Mouse (Mus musculus): Measurements from ENCODE around the gene Ccdc61. TPM values are rescaled to one million over a fixed set of nuclear protein-coding genes. Genes with fewer than 3 reads are reported as not detected.
A peak's percentile ranks its signal among the peaks of the same experiment; 100 is the strongest.

Ccdc61 gene
- polyA plus RNA-seq, 1 experiment from 2014 or later: 38.7 TPM

DNA sequence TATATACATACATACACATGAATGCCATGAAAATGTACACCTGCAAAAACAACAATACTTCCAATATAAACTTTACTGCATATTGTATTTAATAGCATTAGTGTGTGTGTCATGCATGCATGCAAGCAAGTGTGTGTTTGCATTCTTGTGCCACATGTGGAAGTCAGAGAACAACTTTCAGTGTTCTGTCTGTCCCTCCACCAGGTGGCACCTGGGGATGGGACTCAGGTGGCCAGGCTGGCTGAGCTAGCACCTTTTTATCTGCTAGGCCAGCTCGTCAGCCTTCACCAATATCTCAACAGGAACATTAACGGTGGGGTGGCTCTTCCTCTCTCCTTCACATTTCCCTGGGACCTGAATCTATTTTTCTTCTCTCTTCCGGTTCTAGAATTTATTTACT, 7.7 kb downstream of the Ccdc61 start:
- Histone ChIP-seq H3K36me3 (peaks cover 23% of the 10 kb centered on the region; the same call in 1 of the 2 replicates), H3K9me3 (no peaks in the 10 kb centered on the region), H3K4me1 (no peaks in the 10 kb centered on the region), H3K27me3 (no peaks in the 10 kb centered on the region), H3K4me2 (replicated peaks) (no peak overlapping the region), H3K9ac (replicated peaks) (no peak overlapping the region), H3K27ac (replicated peaks) (no peak overlapping the region), H3K4me3 (no peak overlapping the region)
- no peak for ATAC-seq (ENCODE audit: low FRiP score, low read depth)
- WGBS: 82% methylated on average over 3 of the region's 3 CpGs

DNA sequence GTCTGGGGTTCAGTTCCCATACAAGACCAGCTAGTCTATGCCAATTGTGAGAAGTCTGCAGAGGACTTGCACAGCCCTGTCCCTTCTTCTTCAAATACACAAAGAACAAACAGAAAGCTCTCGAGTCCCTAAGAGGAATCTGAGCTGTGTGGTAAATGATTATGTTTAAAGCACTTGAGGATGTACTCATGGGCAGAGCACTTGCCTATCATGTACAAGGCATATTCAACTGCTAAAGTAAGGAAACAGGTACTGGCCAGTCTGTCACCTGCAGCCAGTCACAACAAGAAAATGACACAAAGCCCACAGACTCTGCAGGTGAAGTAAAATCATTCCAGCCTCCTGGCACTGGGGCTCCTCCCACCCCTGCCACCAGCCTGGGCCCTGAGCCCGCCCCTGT, 9.7 kb downstream of the Ccdc61 start:
- H3K27ac ChIP-seq (replicated peaks): no peak overlapping the region
- 90% methylated on average over 2 of the region's 2 CpGs for WGBS
- ATAC-seq (ENCODE audit: low FRiP score, low read depth): no peak
- H3K9ac ChIP-seq (replicated peaks): no peak overlapping the region
- no peak overlapping the region for H3K4me3 ChIP-seq
- H3K36me3 ChIP-seq: peaks cover 23% of the 10 kb centered on the region; the same call in 1 of the 2 replicates
- no peaks in the 10 kb centered on the region for H3K27me3 ChIP-seq
- H3K9me3 ChIP-seq: no peaks in the 10 kb centered on the region
- no peak overlapping the region for H3K4me2 ChIP-seq (replicated peaks)
- peaks cover 7% of the 10 kb centered on the region for H3K4me1 ChIP-seq

DNA sequence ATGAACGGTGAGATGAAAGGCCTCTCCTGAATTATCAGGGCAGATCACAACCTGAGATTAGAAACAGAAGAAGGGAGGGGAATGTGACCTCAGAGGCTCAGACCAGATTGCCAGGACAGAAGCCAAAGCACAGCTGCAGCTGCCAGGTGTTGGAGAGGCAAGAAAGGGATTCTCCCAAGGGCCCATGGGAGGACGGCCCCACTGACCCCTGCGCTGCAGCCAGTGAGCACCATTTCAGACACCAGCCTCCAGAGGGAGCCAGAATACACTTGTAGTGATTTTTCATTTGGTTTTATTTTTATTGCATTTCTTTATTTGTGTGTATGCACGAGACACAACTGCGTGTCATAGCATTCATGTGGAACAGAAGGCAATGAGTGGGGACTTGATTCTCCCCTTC, 13.7 kb downstream of the Ccdc61 start:
- H3K4me3 ChIP-seq: no peak overlapping the region
- peaks cover 26% of the 10 kb centered on the region for H3K27me3 ChIP-seq
- H3K9ac ChIP-seq (replicated peaks): no peak overlapping the region
- H3K4me2 ChIP-seq (replicated peaks): no peak overlapping the region
- no peak for ATAC-seq (ENCODE audit: low FRiP score, low read depth)
- WGBS: 31% methylated on average over 5 of the region's 5 CpGs
- H3K27ac ChIP-seq (replicated peaks): no peak overlapping the region
- H3K4me1 ChIP-seq: peaks cover 27% of the 10 kb centered on the region
- peaks cover 18% of the 10 kb centered on the region; the same call in 1 of the 2 replicates for H3K36me3 ChIP-seq
- no peaks in the 10 kb centered on the region for H3K9me3 ChIP-seq

DNA sequence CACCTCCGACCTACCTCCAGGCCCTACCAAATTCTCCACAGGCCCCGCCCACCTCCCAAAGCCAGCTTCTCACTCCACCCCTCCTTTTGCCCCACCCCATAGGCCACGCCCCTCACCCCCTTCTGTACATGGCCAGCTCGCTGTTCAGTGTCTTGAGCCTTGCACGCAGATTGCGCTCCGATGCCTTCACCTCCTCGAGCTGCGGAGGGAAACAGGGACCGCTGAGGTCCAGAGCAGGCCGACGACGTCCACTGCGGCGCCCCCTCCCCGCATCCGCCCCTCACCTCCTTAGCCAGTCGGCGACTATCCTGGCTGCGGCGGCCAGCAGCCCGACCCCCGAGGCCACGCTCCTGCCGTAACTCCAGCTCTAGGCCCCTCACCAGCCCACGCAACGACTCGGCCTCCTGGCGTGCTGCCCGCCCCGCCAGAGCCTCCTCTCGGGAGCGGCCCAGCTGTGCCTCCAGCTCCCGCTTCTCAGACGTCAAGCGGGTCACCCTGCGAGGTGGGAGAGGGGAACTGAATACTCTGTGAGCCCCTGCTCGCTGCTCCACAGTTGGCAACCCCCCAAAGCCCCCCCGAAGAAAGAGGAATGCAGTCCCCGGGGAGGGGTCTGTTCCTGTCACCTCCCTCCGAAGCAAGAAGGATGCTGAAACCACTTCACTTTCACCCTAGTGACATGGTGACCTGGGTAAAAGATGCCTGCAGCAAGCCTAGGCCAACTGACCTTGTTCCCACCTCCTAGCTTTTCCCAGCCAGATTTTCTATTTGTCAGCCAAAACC, 16.4 kb downstream of the Ccdc61 start:
- H3K4me3 ChIP-seq: peak overlapping the region; percentile 45
- peaks cover 27% of the 10 kb centered on the region for H3K4me1 ChIP-seq
- H3K9me3 ChIP-seq: no peaks in the 10 kb centered on the region
- H3K27me3 ChIP-seq: peaks cover 26% of the 10 kb centered on the region
- peak overlapping the region; percentile 70 for H3K4me2 ChIP-seq (replicated peaks)
- peak; percentile 27 for ATAC-seq (ENCODE audit: low FRiP score, low read depth)
- 0 out of 2 replicates have a peak, but pooled peaks cover 6% of the 10 kb centered on the region for H3K36me3 ChIP-seq
- peak overlapping the region; percentile 62 for H3K9ac ChIP-seq (replicated peaks)
- 2% methylated on average over 41 of the region's 41 CpGs for WGBS
- no peak overlapping the region for H3K27ac ChIP-seq (replicated peaks)

DNA sequence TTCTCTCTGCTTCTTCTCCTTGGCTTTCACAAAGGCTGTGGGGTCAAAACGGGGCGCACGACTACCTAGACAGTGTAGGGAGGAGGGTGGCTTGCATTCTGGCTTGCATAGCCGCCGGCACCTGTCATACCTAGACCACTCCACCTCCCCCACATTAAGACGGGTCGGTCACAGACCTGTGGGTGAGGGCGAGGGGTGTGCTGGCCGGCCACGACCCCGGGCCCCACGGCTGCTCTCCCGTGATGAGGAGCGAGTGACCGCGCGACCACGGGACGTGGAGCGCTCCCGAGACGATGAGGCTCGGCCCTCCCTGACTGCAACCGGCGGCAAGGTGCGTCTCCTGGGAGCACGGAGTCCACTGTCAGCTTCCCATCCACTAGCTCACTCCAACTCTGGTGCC, 17.2 kb downstream of the Ccdc61 start:
- Histone ChIP-seq H3K27me3 (peaks cover 26% of the 10 kb centered on the region), H3K4me2 (replicated peaks) (peak overlapping the region; percentile 70), H3K4me1 (peaks cover 27% of the 10 kb centered on the region), H3K27ac (replicated peaks) (no peak overlapping the region), H3K36me3 (0 out of 2 replicates have a peak, but pooled peaks cover 3% of the 10 kb centered on the region), H3K4me3 (peak overlapping the region; percentile 45), H3K9me3 (no peaks in the 10 kb centered on the region), H3K9ac (replicated peaks) (no peak overlapping the region)
- 24% methylated on average over 26 of the region's 27 CpGs for WGBS
- ATAC-seq (ENCODE audit: low FRiP score, low read depth): peak; percentile 13

DNA sequence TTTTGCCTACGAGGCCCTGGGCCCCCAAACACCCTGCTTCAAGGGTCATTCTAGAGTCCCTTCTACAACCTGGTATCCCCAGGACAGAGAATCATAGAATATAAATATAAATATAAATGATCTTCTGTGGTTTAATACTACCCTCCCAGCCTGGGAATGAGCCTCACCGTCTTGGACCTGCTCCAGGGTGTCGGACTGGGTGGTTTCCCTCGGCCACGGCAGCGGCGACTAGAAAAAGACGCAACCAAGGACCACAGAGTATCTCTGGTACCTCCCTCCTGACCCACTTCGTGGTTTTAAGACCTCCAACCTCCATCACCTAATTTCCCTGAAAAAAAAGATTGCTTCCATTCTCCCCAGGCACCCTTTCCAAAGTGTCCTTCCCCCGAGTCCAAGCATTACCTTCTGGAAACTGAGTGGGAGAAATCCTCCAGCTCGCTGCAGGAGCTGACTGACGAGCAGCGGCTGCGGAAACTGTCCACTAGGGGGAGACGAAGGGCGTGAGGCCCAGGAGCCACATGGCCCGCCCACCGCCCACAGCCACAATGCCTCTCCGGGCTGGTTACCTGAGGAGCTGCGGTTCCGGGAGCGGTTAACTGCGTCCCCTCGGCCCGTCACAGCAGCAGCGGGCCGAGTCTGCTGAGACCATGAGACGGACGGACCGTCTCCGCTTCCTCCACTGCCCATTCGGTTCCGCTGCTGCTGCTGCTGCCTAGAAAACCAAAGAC, 18.2 kb downstream of the Ccdc61 start:
- peak; percentile 67 for ATAC-seq (ENCODE audit: low FRiP score, low read depth)
- Histone ChIP-seq H3K27me3 (peaks cover 26% of the 10 kb centered on the region), H3K4me2 (replicated peaks) (peak overlapping the region; percentile 70), H3K4me3 (peak overlapping the region; percentile 45), H3K4me1 (peaks cover 27% of the 10 kb centered on the region), H3K9me3 (no peaks in the 10 kb centered on the region), H3K27ac (replicated peaks) (no peak overlapping the region), H3K36me3 (no peaks in the 10 kb centered on the region), H3K9ac (replicated peaks) (peak overlapping the region; percentile 54)
- 21% methylated on average over 33 of the region's 33 CpGs for WGBS

DNA sequence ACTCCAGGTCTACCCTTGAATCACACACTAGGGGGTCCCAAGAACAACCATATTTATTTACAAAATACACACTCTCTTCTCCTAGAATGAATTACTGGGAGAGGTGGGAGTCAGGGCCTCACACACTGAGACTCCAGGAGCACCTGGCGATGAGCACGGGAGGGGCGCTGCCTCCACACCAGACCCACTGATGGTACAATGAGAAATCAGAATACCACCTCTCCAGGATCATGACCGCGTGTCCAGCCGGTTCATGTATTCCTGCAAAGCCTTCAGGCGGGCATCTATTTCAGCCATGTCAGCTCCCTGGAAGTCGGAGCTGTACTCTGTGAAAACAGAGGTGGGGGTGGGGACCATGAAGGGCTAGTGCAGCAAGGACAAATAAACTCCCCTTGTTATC, 19.4 kb downstream of the Ccdc61 start:
- Histone ChIP-seq H3K4me1 (peaks cover 20% of the 10 kb centered on the region), H3K9ac (replicated peaks) (no peak overlapping the region), H3K27ac (replicated peaks) (no peak overlapping the region), H3K9me3 (no peaks in the 10 kb centered on the region), H3K4me2 (replicated peaks) (no peak overlapping the region), H3K36me3 (no peaks in the 10 kb centered on the region), H3K27me3 (peaks cover 26% of the 10 kb centered on the region), H3K4me3 (no peak overlapping the region)
- WGBS: 95% methylated on average over 8 of the region's 8 CpGs
- no peak for ATAC-seq (ENCODE audit: low FRiP score, low read depth)

DNA sequence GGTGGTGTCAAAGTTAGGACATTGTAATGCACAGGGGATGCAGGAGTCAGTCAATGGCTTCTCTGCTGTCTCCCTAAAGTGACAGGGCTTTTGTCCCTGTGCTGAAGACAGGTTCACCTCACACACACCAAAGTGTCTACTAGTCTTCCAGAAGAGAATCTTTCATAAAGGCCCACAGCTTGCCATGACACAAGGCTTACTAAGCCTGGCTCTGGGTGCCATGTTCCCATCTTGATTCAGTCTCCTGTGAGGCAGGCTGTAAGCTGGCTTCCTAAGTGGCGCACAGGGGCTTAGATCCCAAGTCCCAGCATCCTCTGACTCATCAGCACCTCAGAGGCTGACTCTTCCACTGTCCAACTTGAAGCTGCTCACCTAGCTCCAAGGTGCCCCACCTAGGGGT, 23.3 kb downstream of the Ccdc61 start:
- Histone ChIP-seq H3K27me3 (no peaks in the 10 kb centered on the region), H3K4me3 (no peak overlapping the region), H3K4me2 (replicated peaks) (no peak overlapping the region), H3K36me3 (no peaks in the 10 kb centered on the region), H3K9me3 (no peaks in the 10 kb centered on the region), H3K4me1 (peaks cover 2% of the 10 kb centered on the region; the same call in 1 of the 2 replicates), H3K9ac (replicated peaks) (no peak overlapping the region), H3K27ac (replicated peaks) (no peak overlapping the region)
- 96% methylated on average over 1 of the region's 1 CpGs for WGBS
- no peak for ATAC-seq (ENCODE audit: low FRiP score, low read depth)

DNA sequence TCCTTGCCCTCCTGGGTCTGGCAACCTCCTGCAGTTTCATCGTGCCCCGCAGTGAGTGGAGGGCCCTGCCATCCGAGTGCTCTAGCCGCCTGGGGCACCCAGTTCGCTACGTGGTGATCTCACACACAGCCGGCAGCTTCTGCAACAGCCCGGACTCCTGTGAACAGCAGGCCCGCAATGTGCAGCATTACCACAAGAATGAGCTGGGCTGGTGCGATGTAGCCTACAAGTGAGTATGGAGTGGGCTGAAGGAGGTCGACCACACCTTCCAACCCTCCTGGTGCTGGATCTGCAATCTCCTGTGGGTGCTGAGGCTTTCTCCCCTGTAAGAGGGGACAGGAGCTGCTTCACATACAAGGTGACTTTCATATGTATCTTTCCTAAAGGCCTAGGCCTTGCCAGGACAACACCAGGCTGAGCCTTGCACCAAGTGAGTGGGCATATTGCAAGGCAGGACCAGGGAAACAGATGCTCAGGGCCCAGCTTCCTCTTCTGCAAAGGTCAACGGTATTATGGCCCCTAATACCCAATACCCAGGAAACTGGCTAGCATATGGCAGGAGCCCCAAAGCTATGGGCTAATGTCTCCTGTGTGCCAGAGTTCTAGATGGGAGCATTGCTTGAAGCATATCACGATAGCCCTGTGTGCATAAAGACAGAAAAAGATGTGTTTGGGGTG, 25.3 kb downstream of the Ccdc61 start:
- no peak overlapping the region for H3K4me3 ChIP-seq
- no peaks in the 10 kb centered on the region for H3K27me3 ChIP-seq
- H3K9ac ChIP-seq (replicated peaks): no peak overlapping the region
- H3K4me2 ChIP-seq (replicated peaks): no peak overlapping the region
- WGBS: 64% methylated on average over 13 of the region's 13 CpGs
- no peak for ATAC-seq (ENCODE audit: low FRiP score, low read depth)
- peaks cover 2% of the 10 kb centered on the region; the same call in 1 of the 2 replicates for H3K4me1 ChIP-seq
- H3K36me3 ChIP-seq: no peaks in the 10 kb centered on the region
- H3K9me3 ChIP-seq: no peaks in the 10 kb centered on the region
- H3K27ac ChIP-seq (replicated peaks): no peak overlapping the region

DNA sequence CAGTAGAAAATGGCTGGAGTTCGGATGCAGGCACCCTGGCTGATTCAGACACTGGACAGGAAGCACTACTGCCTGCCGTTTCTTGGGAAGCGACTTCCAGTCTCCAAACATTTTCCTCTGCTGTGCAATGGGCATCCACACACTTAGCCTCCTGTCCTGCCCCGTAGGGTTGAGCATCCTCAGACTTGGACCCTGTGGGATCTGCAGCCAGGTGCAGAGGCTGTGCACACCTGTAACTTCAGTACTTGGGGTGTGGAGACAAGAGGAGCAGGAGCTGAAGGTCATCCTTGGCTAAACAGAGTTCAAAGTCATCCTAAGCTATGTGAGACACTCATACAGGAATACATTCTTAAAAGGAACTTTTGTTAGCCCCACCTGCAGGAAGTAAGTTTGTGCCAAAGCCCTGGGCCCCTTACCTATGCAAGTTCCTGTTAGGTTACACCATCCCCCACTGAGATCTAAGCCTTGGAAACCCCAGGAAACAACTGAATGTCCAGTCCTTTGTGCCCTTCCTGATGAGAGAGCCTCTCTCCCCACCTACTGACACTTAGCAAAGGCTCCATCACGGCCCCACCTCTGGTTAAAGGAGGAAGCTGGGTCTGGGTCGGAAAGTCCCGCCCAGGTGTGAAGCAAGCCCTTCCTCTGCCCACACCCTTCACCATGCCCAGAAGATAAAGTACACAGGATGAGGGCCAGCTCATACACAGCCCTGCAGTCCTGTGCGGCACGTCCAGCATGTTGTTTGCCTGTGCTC, 26.0 kb downstream of the Ccdc61 start:
- no peak overlapping the region for H3K27ac ChIP-seq (replicated peaks)
- H3K4me3 ChIP-seq: no peak overlapping the region
- no peak overlapping the region for H3K9ac ChIP-seq (replicated peaks)
- peaks cover 2% of the 10 kb centered on the region; the same call in 1 of the 2 replicates for H3K4me1 ChIP-seq
- WGBS: 66% methylated on average over 9 of the region's 9 CpGs
- ATAC-seq (ENCODE audit: low FRiP score, low read depth): no peak
- no peaks in the 10 kb centered on the region for H3K36me3 ChIP-seq
- no peaks in the 10 kb centered on the region for H3K27me3 ChIP-seq
- no peaks in the 10 kb centered on the region for H3K9me3 ChIP-seq
- no peak overlapping the region for H3K4me2 ChIP-seq (replicated peaks)

DNA sequence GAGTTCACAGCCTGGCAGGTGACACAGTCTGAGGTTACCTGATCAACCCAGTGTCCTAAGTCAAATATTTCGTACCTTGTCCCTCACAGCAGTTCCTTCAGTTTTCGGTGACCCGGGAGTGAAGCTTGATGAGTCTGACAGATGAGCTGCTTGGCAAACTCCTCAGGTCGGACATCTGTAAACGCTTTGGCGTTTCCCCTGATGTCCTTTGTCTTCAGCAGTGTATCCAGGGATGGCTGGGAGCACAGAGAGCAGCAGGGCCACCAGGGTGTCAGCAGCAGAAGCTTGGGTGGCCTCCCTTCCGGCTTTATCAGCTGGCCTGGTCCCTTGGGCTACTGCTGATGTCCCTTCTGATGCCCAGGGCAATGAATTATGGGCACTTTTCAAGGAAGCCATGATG, 31.5 kb downstream of the Ccdc61 start:
- peaks cover 2% of the 10 kb centered on the region; the same call in 1 of the 2 replicates for H3K4me1 ChIP-seq
- no peak overlapping the region for H3K9ac ChIP-seq (replicated peaks)
- no peaks in the 10 kb centered on the region for H3K27me3 ChIP-seq
- 72% methylated on average over 7 of the region's 7 CpGs for WGBS
- no peak overlapping the region for H3K27ac ChIP-seq (replicated peaks)
- no peaks in the 10 kb centered on the region for H3K9me3 ChIP-seq
- no peak for ATAC-seq (ENCODE audit: low FRiP score, low read depth)
- no peaks in the 10 kb centered on the region for H3K36me3 ChIP-seq
- no peak overlapping the region for H3K4me2 ChIP-seq (replicated peaks)
- H3K4me3 ChIP-seq: no peak overlapping the region
